Mouse (Mus musculus): ENCODE data around the gene Nhsl2. TPM values are rescaled to one million over a fixed set of nuclear protein-coding genes. Genes with fewer than 3 reads are reported as not detected.

The Nhsl2 gene
- total RNA-seq, 4 experiments from 2014 or later, result 4.4 to 11.5 (median 5.7) TPM

DNA sequence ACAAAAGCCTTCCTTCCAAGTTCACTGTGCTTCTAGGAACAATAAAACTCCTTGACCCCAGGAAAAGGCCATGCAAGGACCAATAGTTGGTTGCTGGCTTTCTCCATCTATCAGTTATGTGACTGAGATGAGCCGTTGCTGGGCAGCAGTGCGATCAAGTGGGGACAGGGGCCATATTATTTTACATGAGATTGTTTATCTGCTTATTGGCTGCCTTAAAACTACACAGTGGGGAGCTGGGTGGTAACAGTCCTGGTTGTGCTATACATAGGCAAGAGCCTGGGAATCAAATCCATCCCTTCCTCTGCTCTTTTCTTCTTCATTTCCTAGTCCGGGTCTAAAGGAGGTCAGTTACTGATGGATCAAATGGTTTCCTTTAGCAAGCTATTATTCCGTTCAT is 53.4 kb downstream of the Nhsl2 start:
- no peak for DNase-seq

DNA sequence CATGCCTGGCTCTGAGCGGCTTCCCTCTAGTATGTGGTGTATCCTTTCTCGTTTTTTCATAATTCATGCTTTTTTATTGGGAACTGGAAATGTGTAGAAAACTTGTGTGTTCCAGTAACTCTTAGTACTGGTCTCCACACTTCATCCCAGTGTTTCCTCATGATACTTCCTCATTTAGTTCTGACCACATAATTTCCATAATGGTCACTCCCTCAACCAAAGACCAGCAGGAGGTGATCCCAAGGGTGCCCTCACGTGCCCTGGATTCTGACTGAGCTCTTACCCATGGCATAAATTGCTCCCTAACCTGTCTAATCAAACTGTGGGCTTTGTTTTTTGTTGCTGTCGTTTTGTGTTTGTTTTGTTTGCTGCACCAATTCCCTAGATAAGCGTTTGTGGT is 58.1 kb downstream of the Nhsl2 start:
- DNase-seq, result no peak

DNA sequence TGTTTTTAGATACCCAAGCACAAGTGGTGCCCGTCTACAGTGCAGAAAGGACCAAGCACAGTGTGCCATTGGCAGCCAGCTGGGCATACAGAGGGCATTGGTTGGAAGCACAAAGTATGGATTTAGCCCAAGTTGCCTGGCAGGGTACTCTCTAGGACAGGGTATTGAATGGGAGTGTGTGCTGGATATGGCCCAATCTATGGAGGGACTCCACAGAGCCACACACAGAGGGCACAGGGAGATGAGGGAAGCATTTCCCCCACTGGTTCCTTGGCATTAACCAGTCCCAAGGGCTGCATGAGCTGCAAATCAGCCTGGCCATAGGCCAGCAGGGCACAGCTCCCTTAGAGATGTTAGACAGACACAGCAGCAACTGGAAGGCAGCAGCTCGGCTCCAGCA is 79.9 kb downstream of the Nhsl2 start:
- DNase-seq, result no peak

DNA sequence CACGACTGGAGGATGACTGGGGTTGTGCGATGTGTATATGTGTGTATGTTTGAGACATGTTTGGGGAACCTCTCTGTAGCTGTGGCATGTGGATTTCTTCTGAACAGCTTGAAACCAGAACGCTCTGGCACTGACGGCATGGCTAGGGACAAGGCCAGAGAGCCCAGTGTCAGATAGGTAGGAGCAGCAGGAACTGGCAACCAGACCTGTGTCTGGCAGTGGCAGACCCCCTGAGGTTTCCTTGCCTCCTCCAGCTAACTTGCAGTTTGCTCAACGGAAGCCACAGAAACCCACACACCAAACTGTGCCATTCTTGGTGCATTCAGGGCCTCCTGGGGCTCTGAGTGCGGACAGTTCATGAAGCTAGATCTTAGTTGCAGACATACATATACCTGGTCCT is 81.1 kb downstream of the Nhsl2 start:
- no peak for DNase-seq

DNA sequence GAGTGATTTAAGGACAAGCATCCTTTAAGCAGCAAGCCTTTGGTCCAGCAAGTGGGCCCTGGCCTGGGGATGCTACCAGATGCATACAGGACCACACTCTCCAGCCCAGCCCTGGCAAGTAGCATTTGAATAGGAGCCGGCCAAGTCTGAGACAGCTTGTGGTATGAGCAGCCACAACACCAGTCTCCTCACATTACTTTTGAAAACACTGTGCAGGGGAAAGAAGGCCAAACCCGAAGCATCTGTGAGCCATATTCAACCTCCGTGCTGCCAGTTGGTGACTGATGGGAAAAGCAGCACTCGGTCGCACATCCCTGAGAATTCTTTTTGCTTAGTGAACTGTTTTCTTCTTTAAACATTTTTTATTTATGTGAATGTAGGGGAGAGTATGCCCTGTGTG is 81.8 kb downstream of the Nhsl2 start:
- no peak for DNase-seq

DNA sequence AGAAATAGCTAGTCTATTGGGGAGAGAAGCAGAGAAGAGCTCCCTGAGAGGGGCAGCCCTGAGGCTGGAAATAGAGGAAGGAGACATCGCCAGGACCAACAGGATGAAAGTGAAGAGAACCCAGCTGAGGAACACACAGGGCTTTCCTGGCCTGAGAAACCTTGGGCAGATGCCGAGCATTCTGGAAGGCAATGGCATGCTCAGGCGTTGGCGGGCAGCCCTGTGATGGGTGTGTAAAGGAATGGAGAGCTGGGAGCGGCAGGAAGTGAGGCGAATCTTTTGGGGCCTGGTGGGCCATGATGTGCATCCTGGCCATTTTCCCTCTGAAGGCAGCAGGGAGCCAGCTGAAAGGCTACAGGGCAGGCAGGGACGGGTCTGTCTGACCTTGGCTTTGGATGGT is 83.1 kb downstream of the Nhsl2 start:
- no peak for DNase-seq

DNA sequence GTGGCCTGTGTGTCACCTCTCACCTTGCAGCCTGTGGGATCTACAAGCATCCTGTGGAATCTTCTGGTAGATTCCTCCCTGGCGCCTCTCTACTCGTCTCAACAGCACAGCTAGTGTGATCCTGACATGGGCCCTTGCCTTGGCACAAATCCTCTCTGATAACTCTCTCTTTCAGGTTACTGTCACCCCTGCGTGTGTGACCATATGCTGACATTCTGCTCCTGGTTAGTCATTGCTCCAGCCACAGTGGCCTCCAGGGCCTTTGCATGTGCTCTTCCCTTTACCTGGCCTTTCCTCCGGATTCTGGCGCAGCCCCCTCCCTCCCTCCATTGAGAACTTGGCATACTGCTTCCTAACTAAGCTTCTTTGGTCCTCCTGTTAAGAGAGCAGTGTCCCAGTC is 84.2 kb downstream of the Nhsl2 start:
- no peak for DNase-seq

DNA sequence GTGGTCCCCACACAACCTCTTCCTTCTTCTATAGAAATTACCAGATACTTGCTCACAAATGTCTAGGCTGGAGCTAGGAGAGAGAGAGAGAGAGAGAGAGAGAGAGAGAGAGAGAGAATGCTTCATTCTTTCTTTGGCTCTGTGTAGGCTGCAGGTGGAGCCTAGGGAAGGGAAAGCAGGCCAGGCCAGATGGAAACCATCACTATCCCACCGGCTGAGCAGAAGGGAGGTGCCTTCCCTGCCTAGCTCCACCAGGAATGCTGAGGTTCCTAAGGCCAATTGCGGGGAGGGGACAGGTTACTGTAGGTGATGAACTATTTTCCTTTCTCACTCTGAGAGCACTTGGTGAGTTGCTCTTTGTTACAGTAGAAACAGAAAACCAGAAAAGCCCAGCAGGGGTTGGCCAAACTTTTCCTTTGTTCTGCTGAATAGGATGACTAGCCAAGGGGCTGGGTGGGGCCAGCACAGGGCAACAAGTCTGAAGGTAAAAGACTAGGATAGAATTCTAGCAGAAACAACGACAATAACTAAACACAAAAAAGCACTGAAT is 86.2 kb downstream of the Nhsl2 start:
- no peak for DNase-seq

DNA sequence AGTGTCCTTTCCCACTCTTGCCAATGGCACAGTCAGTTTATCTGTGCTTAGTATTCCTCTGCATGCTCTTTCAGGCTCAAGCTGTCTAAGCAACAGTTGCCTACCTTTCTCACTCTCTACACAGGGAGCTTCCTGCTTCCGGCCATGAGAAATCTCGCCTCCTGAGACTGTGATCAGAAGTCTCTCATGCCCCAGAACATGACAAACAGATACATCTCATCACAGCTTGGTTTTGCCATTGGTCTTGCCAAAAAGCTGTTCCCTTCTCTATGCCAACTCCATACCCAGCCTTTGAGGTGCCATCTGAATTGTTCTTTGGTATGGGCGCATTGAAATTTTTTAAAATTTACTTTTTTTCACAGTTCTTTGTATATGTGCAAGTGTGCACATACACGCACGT is 90.3 kb downstream of the Nhsl2 start:
- DNase-seq, result no peak

DNA sequence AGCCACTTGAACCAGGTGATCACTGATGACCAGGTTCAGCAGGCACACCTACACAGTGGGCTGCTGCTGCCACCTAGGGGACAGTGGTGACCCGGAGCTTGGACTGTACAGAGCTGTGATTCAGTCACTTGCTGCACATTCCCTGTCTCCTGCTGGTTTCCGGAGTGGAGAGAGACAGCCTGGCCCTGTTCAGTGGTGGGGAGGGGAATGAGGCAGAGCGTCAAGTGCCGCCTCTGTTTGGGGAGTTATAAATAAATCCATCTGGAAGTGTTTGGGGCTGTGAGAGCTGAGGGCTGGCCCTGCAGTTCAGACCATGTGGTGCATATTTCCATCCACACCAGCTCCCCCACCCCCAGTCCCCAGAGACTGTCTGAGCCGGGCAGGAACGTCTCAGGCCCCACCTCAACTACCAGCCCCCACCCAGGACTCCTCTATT is 93.3 kb downstream of the Nhsl2 start:
- DNase-seq, result peak; percentile 21

DNA sequence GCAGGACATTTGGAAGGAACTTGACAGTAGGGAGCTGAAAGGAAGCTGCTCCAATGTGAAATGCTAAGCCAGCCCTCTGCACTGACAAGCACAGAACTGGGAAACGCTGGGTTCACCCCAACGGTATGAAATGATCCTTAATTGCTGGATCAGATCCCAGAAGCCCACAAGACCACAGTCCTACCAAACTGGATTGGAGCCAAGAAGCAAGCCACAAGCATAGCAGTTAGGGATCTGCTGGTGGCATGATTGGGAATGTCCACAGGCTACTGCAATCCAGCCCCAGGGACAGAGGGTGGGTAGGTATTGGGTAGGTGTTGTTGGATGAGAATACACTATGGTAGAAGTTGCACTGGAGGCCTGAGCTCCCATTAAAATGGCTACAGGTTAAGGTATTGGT is 94.6 kb downstream of the Nhsl2 start:
- DNase-seq, result no peak

DNA sequence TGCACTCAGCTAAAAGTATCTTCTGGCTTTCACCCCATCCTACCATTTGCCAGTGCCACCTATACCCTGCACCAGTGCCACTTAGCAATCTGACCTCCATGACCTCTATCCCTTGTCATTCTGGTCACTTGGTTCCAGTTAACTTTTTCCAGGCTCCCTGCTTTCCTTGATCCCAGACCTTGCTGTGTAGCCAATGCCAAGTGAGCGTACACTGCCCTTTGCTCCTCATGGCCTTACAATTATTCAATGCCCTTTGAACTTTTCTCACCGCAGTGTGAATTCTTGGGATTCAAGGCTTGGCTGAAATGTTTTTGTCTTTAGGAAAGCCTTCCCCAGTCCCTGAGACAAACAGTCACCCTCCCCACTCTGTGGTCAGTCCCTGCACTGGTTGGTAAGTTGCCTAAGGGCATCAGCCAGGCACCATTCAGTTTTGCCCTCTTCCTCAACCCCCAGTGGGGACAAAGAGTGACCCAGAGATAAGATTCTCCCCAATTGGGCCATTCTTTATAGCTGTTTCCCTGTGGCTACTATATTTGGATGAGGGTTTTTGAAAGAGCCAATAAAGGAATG is 95.7 kb downstream of the Nhsl2 start:
- DNase-seq, result no peak

DNA sequence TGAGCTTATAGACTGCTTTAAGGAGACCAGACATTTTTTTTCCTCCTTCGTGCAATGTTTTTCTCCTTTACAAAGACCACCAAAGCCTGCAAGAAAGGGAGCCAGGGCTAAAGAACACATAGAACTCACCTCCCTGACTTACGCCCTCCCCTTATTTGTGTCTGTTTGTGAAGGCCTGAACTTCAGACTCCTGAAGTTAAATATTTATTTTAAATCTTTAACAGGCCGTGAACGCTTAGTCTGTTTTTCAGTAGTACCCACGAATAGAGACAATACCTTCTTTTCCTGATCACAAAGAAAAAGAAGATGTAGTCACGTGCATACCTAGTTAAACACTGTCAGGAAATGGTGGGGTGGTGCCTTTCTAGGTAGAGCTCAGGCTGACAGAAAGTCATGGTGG is 103.3 kb downstream of the Nhsl2 start:
- DNase-seq, result no peak

DNA sequence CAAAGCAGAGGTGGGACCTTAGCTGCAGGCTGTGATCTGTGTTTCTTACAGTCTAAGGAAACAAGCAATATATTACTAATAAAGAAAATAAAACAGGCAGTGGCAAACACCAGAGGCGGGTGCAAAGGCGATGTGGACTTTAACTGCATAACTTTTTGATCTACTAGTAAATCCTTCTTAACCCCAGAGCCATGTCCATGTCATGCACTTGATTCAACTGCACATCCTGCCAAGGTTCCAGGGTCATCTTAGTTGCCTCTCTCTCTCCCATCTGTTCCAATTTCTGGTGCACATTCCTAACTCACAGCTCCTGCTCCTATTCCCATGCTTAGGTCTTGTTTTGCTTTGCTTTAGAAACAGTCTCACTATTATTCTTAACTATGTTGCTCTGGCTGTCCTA is 104.1 kb downstream of the Nhsl2 start:
- DNase-seq, result no peak

DNA sequence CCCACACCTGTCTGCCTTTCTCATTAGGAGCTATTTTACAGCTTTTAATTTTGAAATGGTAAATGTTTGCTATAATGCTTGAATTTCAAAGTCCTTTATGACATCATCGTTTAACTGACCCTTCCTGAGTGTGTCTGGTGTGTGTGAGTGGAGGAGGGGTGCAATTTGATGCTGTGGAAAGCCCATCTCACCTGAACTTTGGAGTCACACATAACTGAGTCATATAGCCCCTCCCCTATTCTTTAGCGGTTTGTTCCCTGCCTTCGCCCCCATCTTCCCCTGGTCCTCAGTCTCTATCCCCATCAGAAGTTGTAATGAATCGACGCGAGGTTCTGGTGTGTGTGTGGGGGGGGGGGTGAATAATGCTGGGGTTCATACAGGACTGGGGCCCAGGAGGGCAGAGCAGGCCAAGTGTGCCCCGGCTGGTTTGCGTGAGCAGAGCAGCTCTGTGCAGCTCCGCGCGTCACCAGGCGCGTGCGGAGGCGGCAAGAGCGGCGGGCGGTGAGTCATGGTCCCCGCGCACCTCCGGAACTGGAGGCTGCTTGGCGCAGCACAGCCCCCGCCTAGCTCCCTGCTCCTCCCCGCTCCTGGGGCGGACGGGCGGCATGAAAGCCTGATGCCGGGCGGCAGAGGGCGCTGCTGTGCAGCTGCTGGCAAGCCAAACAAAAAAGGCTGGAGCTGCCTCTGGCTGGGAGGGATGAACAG is 104.8 kb downstream of the Nhsl2 start:
- peak; percentile 87 for DNase-seq

DNA sequence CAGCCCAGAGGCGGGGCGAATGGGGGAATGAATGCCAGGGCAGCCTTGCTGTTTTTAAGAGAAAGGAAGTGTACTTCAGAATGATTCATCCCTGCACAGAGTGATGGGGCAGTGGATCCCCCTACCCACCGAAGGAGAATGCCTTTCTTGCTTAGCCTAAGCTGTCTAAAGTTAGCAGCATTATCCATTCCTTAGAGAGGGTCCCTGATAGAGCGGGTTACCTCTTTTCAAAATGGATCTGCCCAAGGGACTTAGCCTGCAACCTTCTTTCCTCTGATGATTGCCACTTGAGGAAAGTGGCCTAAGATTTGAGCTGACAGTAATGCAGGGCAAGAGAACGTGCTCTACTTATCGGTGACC is 105.3 kb downstream of the Nhsl2 start:
- DNase-seq, result no peak

DNA sequence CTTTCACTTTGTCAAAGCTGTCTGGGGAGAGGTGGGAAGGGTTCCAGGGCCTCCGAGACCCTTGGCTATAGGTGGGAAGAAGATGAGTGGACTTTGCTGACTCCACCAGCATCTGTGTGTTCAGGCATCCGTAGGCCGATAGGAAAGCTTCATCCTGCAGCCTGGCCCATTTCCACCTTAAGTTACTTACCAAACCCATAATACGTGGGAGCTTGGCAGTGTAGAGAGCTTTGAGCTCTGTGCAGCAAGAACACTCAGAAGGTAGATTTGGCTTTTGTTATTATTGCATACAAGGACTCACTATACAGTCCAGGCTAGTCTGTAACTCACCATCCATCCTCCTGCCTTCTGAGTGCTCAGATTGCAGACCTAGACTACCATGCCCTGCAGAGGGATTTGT is 112.7 kb downstream of the Nhsl2 start:
- no peak for DNase-seq

DNA sequence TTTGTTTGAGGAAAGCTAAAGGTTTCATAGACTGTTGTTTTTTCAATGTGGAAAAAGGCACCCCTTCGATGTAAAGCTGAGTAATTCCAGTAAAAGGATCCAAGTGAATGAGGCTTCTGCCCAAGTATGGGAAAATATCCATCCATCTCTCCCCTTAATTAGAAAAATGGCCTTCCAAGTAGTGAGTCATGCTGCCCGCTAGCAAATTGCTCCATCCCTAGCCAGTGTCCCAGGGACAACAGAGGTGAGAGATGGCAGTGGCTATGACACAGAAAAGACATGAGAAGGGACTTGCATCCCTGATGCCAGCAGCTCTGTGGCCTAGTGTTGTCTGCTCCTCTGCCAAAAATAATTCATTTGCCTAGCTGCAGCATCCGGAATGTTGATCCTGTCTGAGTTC is 114.5 kb downstream of the Nhsl2 start:
- peak; percentile 55 for DNase-seq

DNA sequence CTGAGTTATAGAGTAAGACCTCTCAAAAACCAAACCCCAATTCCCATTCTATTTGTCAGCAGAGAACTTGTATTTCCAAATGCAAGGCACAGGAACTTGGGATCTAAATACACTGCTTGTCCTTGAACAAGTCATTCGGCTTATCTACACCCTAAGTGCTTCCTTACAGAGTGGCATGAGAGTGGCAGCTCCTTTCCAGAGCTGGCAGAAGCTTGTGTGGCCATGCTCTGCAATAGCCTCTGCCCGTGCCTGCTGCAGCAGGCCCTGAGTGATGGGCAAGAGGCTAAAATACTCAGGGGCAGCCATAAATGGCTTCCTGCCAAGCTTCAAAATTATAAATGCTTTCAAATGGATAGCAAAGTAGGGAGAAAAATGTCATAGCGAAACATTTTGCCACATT is 123.8 kb downstream of the Nhsl2 start:
- no peak for DNase-seq

DNA sequence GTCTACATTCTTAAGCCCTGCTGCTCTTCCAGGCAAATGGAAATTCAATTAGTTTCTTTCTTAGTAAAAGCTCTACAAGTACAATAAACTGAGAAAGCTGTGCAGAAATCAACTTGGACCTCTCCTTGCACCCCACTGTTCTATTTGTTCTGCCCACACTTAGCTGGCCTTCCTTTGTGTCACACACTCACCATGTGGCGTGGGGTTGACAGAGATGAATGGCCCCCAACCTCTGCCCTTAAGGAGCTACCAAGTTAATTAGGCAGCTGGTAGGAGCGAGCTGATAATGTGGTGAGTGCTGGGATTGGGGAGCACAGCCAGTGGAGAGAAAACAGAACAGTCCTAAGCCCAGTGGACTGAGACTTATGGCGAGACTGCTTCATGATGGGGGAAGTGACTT is 127.7 kb downstream of the Nhsl2 start:
- DNase-seq, result no peak

DNA sequence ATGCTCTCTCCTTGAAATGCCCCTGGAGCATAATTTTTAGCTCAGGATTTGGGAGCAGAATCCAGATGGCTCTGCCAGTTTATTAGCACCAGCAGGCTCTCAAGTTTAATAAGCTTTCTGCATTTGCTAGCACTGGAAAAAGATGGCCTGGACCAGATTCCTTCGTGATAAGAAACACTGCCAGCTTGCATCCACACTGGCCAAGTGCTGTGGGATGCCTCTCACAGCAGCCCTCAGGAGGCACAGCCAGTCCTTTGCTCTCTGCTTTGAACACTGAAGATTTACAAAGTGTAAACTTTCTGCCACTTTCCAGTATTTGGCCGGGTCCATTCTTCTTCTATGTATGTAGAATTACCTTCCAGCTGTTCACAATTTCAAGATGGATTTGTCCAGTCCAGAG is 129.7 kb downstream of the Nhsl2 start:
- no peak for DNase-seq

DNA sequence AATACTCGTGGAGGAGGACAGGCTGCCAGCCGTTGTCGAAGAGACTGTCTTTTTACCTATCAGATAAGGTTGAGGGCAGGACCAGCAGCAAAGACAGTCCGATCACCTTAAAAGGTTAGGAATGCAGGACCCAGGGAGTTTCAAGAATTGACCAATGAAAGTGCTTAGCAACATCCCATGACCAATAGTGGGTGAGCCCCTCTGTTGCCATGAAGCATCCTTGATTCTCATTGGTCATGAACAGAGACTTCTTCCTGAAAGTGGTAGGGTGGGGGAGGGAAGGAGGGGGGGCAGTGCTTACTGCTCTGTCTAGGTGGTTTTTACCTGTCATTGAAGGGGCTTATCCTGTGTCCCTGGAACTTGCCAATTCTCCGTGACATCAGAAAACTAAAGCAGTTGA is 130.1 kb downstream of the Nhsl2 start:
- DNase-seq, result no peak

DNA sequence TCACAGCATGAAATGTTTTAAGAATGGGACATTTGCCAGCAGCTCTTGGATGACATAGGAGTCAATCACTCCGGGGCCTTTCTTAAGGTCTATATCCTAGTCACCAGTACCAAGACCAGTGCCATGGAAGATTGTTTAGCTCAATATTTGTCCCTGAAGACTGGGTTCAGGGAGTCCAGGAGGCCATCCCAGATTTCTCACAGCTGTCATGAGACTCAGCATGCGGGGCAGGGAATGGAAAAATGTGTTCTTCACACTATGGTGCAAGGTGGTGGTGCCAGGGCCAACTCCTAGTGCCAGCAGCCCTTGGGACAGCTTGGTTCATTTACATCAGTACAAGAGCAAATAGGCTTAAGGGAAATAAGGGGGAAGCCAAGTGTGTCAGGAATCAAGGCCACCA is 131.4 kb downstream of the Nhsl2 start:
- no peak for DNase-seq

DNA sequence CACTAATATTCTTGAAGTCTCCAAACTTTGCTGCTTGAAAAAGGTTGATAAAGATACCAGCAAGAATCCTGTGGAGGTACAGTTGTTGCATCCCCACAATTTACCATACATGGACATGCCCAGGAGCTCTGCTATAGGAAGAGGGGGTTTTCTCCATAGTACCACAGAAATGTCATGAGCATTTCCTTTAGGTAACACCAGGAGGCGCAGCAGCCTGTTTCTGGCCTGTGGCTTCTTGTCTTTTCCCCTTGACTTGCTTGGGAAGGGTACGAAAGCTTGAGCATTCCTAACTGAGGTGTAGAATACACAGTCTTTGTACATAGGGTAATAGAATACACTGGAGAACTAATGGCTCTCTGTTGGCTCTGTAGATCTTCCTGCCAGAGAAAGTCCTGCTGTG is 132.3 kb downstream of the Nhsl2 start:
- no peak for DNase-seq

DNA sequence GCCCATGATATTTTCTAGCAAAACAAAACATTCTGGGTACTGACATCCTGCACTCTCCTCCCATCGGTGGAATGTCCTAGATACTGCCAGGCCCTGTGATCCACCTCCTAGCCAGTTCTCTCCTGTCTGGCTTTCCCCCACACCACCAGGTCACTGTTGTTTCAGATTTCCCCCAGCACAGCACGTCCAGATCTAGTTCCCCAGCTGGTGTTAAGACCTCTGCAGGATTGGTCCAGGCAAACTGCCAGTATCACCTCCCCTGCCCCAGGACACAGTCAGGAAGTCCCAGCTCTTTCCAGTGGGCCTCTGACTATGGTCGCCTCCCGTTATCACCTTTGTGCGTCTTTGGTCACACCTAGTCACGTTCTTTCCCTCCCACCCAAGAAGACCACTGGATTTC is 134.5 kb downstream of the Nhsl2 start:
- no peak for DNase-seq

All from adrenal gland, adult 8-10 months (tissue).